Mouse (Mus musculus): Measurements from ENCODE around the gene Itih4.
A peak's percentile ranks its signal among the peaks of the same experiment; 100 is the strongest.

DNA sequence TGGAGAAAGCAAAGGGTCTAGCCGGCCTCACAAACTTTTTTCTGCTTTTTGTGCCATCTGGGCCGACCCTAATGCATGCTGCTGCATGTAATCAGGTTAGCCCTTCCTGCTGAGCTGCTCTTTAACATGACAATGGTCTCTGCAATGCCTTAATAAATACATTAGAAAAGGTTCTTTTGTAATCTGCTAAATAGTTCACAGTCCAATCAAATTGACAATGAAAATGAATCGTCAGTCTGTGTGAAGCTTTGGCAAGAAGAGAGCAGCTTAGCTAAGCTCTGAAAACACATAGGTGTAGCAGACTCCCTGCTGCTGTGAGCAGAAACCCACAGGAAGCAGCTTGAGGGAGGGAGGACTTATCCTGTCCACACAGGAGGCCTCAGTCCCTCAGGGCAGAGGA is 13.7 kb downstream of the Itih4 start:
- TF ChIP-seq CTCF (conservative IDR thresholded peaks at IDR 0.05; ENCODE audit: low read length) = no peak
- TF ChIP-seq NANOG (IDR thresholded peaks at IDR 0.05; ENCODE audit: borderline replicate concordance, low read length) = peak; percentile 99
